Mouse (Mus musculus): Measurements from ENCODE around the gene Suox.

DNA sequence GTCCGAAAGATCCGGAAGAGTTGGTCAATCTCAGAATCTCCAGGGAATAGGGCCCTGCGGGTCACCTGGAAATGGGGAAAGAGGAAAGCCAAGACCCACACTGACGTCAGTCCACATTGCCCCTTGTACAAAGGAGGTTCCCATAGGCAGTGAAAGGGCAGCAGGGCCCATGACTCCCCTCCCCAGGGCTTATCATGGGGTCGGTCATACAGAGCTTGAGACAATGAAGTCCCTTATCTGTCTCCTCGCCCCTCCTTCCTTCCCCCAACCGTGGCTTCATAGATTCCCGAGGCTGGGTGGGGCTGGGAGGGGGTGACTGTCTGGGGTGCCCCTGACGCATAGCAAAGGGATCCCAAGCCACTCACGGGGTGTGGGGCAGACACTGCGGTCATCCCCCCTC lies 25.7 kb upstream of the Suox start:
- no peak for TF ChIP-seq CTCF (conservative IDR thresholded peaks at IDR 0.05; ENCODE audit: low read length)
- TF ChIP-seq NANOG (IDR thresholded peaks at IDR 0.05; ENCODE audit: borderline replicate concordance, low read length) = no peak
- no peak for TF ChIP-seq POU5F1 (IDR thresholded peaks at IDR 0.05; ENCODE audit: borderline replicate concordance, low read length)
